Mouse (Mus musculus): ENCODE results near the gene Myadml2.

The Myadml2 gene

DNA sequence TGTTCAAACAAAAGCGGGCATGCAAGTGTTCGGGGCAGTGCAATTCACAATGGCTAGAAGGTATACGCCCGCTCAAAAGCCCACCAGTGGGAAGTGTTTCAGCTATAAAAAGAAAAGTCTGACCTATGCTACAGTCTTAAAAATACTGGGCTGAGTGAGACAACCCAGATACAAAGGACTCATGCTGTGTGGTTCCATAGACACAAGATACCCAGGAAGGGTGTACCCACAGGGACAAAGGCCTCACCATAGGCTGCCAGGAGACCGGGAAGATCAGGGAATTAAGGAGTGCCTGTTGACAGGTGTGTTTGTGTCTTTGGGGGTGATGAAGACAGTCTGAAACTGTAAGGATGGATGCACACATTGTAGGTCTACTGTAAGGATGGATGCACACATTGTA lies 15.8 kb upstream of the Myadml2 start:
- in situ Hi-C loops (cut with MboI; ENCODE audit: unreplicated experiment in 2 of 2): no loop called here

- in situ Hi-C loops (cut with MboI; ENCODE audit: unreplicated experiment in 2 of 2): no loop called here
Observed at GRCm38 (mm10) chr11:120662759-120663158, 14.8 kb upstream of the Myadml2 start.

- in situ Hi-C loops (cut with MboI; ENCODE audit: unreplicated experiment in 2 of 2): no loop called here
Observed at GRCm38 (mm10) chr11:120661076-120661460, 13.1 kb upstream of the Myadml2 start, which contains the start of gene Notum. Gene Notum (minus strand): TSS chr11:120661175.

- in situ Hi-C loops (cut with MboI; ENCODE audit: unreplicated experiment in 2 of 2): no loop called here
Observed at GRCm38 (mm10) chr11:120660301-120661075, 12.5 kb upstream of the Myadml2 start.

- in situ Hi-C loops (cut with MboI; ENCODE audit: unreplicated experiment in 2 of 2): loop anchor here in 1 of 2 experiments (5.0 kb wide), 1 partner anchor 53 kb away; the partner anchor contains the start of genes Cenpx and Lrrc45
Observed at GRCm38 (mm10) chr11:120659509-120660300, 11.7 kb upstream of the Myadml2 start.

- in situ Hi-C loops (cut with MboI; ENCODE audit: unreplicated experiment in 2 of 2): loop anchor here in 1 of 2 experiments (5.0 kb wide), 1 partner anchor 53 kb away; the partner anchor contains the start of genes Cenpx and Lrrc45
Observed at GRCm38 (mm10) chr11:120658876-120659410, 11.0 kb upstream of the Myadml2 start.

DNA sequence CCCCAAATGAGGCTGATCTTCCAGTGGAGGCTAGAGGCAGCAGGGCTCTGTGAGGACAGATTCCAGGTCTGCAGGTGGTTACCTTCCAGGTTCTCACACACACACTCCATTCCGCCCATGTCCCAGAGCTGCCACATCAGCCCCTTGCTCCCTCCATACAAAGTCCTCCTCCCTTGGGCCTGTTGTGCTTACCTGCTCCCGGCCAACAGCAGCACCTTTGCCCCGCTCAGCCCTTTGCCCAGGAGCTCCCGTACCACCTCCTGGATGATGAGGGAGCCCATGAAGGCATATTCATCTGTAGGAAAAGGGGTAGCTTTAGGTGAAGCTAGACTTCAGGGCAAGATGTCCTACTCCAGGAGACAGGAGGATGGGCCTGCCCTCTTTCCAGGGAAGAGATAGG lies 9.3 kb upstream of the Myadml2 start:
- in situ Hi-C loops (cut with MboI; ENCODE audit: unreplicated experiment in 2 of 2): loop anchor here in 1 of 2 experiments (5.0 kb wide), 1 partner anchor 55 kb away; the partner anchor contains the start of genes Cenpx and Lrrc45

GRCm38 (mm10) chr11:120654741-120655140 lies 6.8 kb upstream of the Myadml2 start:
- in situ Hi-C loops (cut with MboI; ENCODE audit: unreplicated experiment in 2 of 2): loop anchor here in 1 of 2 experiments (5.0 kb wide), 1 partner anchor 58 kb away; the partner anchor contains the start of genes Cenpx and Lrrc45

DNA sequence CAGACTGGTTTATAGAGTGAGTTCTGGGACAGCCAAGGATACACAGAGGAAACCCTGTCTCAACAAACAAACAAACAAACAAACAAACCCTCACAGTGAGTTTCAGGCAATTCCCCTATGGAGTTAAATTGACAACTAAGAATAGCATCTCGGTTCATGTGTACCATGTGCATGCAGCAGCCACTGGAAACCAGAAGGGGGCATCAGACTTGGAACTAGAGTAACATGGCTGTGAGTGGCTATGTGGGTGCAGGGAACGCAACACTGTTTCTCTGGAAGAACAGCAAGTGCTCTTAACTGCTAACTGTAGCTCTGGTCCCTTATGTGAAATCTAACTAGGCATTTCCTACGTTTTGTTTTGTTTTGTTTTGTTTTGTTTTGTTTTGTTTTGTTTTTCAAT lies 3.9 kb upstream of the Myadml2 start:
- in situ Hi-C loops (cut with MboI; ENCODE audit: unreplicated experiment in 2 of 2): no loop called here

DNA sequence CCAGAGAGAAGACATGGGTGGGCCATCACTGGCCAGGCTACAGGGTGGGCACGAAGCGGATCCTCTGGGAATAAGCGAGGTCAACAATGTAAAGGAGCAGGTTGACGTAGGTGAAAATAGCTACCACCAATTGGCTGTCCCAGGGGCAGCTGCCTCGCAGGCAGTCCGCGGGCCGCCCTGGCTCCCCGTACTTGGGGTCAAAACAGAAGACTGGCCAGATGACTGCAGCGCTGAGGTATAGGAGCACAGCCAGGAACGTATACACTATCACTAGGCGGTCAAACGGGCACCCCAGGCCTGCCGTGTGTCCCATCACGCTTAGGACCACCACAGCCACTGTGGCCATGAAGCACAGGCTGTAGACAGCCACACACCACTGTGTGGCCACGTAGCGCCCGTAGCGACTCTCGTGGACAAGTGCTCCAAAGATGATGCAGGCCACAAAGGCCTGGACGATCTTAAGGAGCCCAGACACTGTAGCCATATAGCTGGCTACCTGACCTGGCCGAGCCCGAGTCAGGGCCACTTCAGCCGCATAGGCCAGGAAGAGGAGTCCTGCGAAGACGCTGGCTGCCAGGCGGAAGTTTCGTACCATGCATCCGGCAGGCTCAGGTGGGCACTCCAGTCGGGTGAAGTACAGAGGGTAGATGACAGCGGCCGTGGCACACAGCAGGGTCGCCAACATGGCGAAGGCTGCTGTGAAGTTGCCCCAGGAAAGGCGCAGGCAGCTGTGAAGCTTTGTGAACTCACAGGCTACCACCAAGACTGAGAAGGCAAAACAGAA lies 719 bp downstream of the Myadml2 start:
- in situ Hi-C loops (cut with MboI; ENCODE audit: unreplicated experiment in 2 of 2): no loop called here

DNA sequence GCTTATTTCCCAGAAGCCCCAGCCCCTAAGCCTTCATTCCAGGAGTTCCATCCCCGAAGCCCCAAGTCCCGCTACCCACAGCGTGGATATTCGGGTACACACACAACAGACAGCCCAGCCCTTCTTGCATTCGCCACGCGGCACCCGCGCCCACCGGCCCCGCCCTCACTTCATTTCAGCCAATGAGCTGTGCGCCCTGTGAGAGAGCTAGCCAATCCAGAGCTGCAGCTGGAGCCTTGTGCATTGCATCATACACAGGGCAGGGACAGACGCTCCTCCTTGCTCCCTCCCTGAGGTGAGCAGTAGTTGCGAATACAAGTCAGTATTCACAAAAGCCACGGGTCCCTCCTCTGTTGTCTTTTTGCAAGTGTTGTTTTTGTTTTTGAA lies 4.4 kb downstream of the Myadml2 start, which contains the start of gene Pycr1:
Pycr1 (minus strand) TSS at position 169 of the 387 bp plus-strand sequence.
- in situ Hi-C loops (cut with MboI; ENCODE audit: unreplicated experiment in 2 of 2): no loop called here

DNA sequence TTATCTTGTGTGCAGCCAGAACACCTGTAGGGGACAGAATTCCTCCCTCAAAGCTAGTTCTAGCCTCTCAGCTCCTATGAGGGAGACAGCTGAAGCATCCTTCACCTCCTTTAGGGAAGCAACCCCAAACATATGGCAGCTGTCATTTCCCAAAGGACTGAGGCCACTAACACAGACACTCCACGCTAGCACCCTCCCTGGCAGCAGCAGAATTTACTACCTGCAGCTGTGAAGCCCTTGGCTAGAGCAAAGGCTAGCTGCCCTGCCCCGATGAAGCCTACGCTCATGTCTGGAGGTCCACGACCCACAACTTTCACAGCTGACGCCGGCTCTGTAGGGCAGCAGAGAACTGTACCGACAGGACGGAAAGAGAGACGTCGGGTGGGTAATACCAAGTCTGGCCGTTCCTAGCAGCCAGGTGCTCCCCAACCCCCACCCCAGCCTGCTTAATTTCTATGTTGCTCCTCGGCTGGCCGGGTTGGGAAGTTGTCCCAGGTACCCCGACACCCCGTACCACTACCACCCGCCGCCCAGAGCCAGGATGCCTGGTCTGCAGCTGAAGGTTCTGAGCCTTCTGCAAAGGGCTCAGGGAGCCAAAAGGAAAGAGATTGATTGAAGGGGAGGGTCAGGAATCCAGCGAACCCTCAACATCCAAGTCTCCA lies 4.9 kb downstream of the Myadml2 start:
- in situ Hi-C loops (cut with MboI; ENCODE audit: unreplicated experiment in 2 of 2): no loop called here

GRCm38 (mm10) chr11:120641869-120642268 lies 6.1 kb downstream of the Myadml2 start:
- in situ Hi-C loops (cut with MboI; ENCODE audit: unreplicated experiment in 2 of 2): no loop called here

GRCm38 (mm10) chr11:120641255-120641654 lies 6.7 kb downstream of the Myadml2 start:
- in situ Hi-C loops (cut with MboI; ENCODE audit: unreplicated experiment in 2 of 2): no loop called here

DNA sequence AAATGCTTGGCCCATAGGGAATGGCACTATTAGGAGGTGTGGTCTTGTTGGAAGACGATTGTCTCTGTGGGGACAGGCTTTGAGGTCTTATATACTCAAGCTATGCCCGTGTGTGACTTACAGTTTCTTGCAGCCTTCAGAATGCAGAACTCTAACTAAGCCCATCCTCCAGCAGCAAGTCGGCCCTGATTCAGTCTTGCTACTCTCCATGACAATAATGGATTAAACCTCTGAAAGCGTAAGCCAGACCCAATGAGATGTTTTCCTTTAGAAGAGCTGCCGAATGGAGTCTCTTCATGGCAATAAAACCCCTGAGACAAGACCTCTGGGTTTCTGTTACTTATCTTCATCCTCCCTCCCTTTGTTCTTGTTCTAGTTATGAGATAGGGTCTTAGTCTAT lies 13.1 kb downstream of the Myadml2 start:
- in situ Hi-C loops (cut with MboI; ENCODE audit: unreplicated experiment in 2 of 2): loop anchor here in 1 of 2 experiments (5.0 kb wide), 1 partner anchor 37 kb away; the partner anchor contains the start of gene Aspscr1

DNA sequence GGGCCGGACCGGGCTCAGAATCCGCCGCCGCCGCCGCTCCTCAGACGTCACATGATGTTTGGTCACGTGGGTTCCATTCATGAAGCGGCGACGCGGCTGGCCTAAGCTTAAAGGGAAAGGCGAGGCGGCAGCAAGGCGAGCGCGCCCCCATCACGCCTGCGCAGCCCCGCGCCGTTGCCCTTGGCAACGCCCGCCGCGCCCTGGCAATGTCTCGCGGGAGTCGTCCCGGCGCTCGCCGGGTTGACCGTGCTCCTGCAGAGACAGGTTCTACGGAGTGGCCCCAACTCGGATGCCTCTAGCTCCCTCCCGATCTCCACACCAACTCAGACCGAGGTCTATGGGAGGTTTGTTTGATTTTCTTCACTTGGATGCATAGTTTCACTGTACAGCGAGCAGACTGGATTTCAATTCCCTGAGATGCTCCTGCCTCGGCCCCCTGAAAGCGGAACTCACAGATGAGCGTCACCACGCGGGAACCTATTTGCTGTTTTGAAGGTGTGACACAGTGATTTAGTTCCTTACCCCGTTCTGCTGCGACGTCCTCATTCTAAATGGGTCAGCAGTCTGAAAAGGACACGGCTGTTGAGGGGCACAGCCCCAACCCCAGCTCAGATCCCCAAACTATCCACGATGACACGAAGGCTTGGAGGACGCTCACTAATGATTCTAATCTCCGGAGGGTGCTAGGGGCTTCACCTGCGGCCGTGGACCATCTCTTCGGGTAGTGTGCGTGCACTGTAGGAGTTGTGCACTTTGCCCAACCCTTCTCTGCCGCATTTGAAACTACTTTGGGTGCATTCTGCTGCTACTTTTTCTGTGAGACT lies 14.2 kb downstream of the Myadml2 start, which contains the start of gene Mafg:
Mafg (minus strand) TSS at position 81 of the 824 bp plus-strand sequence.
- in situ Hi-C loops (cut with MboI; ENCODE audit: unreplicated experiment in 2 of 2): loop anchor here in 1 of 2 experiments (5.0 kb wide), 1 partner anchor 39 kb away; the partner anchor contains the start of gene Aspscr1

DNA sequence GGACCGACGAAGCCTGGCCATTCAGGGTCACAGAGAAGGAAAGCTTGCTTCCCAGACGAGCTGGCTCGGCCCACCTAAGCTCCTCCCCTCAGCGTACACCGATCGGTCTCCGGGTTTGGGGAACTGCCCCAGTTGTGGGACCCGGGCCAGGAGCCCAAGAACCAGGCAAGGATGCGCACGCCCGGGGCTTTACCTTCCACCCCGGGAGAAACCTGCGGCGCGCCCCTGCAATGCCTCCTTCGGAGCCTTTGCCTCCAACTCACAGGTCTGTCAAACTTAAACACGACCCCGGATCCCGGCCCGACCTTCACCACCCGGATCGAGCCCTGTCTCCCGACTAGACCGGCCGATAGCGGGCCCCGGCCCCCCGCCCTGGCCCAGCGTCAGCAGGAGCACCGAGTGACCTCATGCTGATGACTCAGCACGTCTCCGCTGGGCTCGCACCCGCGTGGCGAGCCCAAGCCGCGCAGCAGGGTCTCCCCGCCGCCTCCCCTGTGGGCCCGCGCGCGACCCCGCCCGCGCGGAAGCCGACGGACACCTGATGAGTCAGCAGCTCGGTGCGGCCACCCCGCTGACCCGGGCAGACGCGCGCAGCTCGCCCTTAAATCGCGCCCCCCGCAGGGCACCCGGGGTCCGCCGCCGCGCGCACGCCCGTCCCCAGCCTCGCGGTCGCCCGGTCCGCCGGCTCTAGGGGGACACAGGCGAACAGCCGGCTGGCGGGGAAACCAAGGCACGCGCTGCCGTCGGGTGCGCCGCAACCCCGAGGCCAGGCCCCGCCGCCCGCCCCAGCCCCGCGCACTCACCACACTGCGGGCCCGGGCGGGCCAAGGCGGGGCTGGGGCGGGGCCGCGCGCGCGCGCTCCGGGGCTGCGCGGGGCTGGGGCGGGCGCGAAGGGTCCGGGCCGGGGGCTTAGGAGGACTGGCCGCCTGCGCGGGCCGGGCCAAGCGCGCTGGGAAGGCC lies 15.1 kb downstream of the Myadml2 start:
- in situ Hi-C loops (cut with MboI; ENCODE audit: unreplicated experiment in 2 of 2): loop anchor here in 1 of 2 experiments (5.0 kb wide), 1 partner anchor 39 kb away; the partner anchor contains the start of gene Aspscr1
